Mouse (Mus musculus) myocyte (in vitro differentiated cells): Measurements from ENCODE around the gene Fkbp8. TPM values are rescaled to one million over a fixed set of nuclear protein-coding genes. Genes with fewer than 3 reads are reported as not detected.
A peak's percentile ranks its signal among the peaks of the same experiment; 100 is the strongest.

Source experiments
- H3K27me3 ChIP-seq: one replicate; pipeline ENCODE4 v1.6.1; 2011; ENCODE audit not compliant: control insufficient read depth, insufficient read depth, insufficient read length
- H3K36me3 ChIP-seq: one replicate; pipeline ENCODE4 v1.6.1; 2011; ENCODE audit not compliant: control insufficient read depth, insufficient read depth
- H3K4me2 ChIP-seq: one replicate; pipeline ENCODE4 v1.6.1; 2011; ENCODE audit warnings: low read depth, control low read depth
- H3K4me3 ChIP-seq: one replicate; pipeline ENCODE4 v1.5.1; 2011; ENCODE audit warnings: mild to moderate bottlenecking, control low read depth, moderate library complexity
- H3K79me2 ChIP-seq: one replicate; pipeline ENCODE4 v1.6.1; 2011; ENCODE audit not compliant: control insufficient read depth, insufficient read depth
- H3ac ChIP-seq: one replicate; pipeline ENCODE4 v1.6.1; 2011; ENCODE audit not compliant: control insufficient read depth, insufficient read length
- CEBPB ChIP-seq: IDR thresholded peaks from 2 replicates; pipeline ENCODE4 v1.6.1; 2011; ENCODE audit warnings: mild to moderate bottlenecking, moderate library complexity; ENCODE audit not compliant: poor library complexity, insufficient read depth, severe bottlenecking
- E2F4 ChIP-seq: IDR thresholded peaks from one replicate; pipeline ENCODE4 v1.6.1; 2011; ENCODE audit warnings: mild to moderate bottlenecking, control low read depth, moderate library complexity; ENCODE audit not compliant: insufficient read depth
- MAX ChIP-seq: IDR thresholded peaks from one replicate; pipeline ENCODE4 v1.6.1; 2011; ENCODE audit warnings: low read depth, mild to moderate bottlenecking, control low read depth
- MYOD1 ChIP-seq, 3 experiments: IDR thresholded peaks; one replicate each; pipeline ENCODE4 v1.6.1; 2011; ENCODE audit warnings: control low read depth in 2 of 3, low read depth in 2 of 3, mild to moderate bottlenecking in 2 of 3, moderate library complexity in 1 of 3; ENCODE audit not compliant: insufficient read length in 2 of 3, control insufficient read depth in 1 of 3
- MYOG ChIP-seq, 3 experiments: IDR thresholded peaks; one replicate each; pipeline ENCODE4 v1.6.1; 2011; ENCODE audit warnings: control low read depth in 2 of 3, low read depth in 2 of 3, mild to moderate bottlenecking in 2 of 3; ENCODE audit not compliant: insufficient read length in 2 of 3, control insufficient read depth in 1 of 3, insufficient read depth in 1 of 3
- POLR2A ChIP-seq: IDR thresholded peaks from one replicate; pipeline ENCODE4 v1.6.1; 2011; ENCODE audit warnings: low read depth, mild to moderate bottlenecking, control low read depth, moderate library complexity; ENCODE audit not compliant: insufficient read length
- POLR2AphosphoS2 ChIP-seq: IDR thresholded peaks from one replicate; pipeline ENCODE4 v1.6.1; 2011; ENCODE audit warnings: low read depth, control low read depth; ENCODE audit not compliant: insufficient read length
- REST ChIP-seq: IDR thresholded peaks from one replicate; pipeline ENCODE4 v1.6.1; 2011; ENCODE audit warnings: mild to moderate bottlenecking, control low read depth, moderate library complexity; ENCODE audit not compliant: insufficient read depth, insufficient read length
- SRF ChIP-seq: IDR thresholded peaks from one replicate; pipeline ENCODE4 v1.6.1; 2011; ENCODE audit warnings: low read depth; ENCODE audit not compliant: control insufficient read depth, insufficient read length
- TCF12 ChIP-seq: IDR thresholded peaks from one replicate; pipeline ENCODE4 v1.6.1; 2011; ENCODE audit warnings: mild to moderate bottlenecking, control low read depth; ENCODE audit not compliant: poor library complexity, insufficient read depth, severe bottlenecking
- TCF3 ChIP-seq: IDR thresholded peaks from one replicate; pipeline ENCODE4 v1.6.1; 2011; ENCODE audit warnings: low read depth, control low read depth; ENCODE audit not compliant: insufficient read length
- USF1 ChIP-seq: IDR thresholded peaks from one replicate; pipeline ENCODE4 v1.6.1; 2011; ENCODE audit warnings: low read depth, mild to moderate bottlenecking, control low read depth, moderate library complexity
- polyA plus RNA-seq: library from polyadenylated mRNA; unstranded; fragments of >200 nt; fragmentation: generic; extraction: Trizol; gene quantifications from one replicate; pipeline ENCODE4 v1.2.1, GENCODE M21; 2012; ENCODE audit warnings: missing spikeins

The Fkbp8 gene
- polyA plus RNA-seq, 1 experiment = 329 TPM

DNA sequence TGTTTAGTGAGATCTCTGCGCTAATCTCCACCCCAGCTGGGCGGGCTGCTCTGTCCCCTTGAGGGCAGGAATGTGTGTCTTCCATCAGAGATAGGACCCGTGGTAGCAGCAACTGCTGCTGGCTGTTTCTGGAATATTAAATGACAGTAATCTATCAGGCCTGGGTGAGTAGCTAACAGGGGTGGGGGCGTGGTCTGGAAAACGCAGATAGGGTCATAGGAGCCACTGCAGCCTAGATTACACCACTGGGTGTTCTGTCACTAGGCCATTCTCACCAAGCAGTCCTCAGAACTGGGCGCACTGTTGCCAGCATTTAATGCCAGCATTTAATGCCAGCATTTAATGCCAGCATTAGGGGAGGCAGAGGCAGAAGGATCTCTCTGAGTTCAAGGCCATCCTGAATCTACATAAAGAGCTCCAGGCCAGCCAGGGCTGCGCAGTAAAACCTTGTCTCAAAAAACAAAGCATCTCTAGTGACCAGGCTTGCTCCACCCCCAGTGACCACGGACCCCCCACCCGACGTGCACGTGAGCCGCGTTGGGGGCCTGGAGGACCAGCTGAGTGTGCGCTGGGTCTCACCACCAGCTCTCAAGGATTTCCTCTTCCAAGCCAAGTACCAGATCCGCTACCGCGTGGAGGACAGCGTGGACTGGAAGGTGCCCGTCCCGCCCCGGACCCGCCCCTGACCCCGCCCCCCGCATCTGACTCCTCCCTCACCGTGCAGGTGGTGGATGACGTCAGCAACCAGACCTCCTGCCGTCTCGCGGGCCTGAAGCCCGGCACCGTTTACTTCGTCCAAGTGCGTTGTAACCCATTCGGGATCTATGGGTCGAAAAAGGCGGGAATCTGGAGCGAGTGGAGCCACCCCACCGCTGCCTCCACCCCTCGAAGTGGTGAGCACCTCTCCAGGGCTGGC is 26.9 kb upstream of the Fkbp8 start:
- Histone ChIP-seq H3ac (no peak overlapping the region), H3K4me2 (no peak overlapping the region), H3K79me2 (peaks cover 6% of the 10 kb centered on the region), H3K4me3 (no peak overlapping the region), H3K36me3 (no peaks in the 10 kb centered on the region), H3K27me3 (no peaks in the 10 kb centered on the region)
- TF ChIP-seq SRF (no peak), E2F4 (no peak), TCF12 (no peak), POLR2AphosphoS2 (no peak), USF1 (no peak), MAX (no peak), TCF3 (no peak), CEBPB (no peak), MYOG (IDR thresholded peaks at IDR 0.05; ENCODE audit: control insufficient read depth in 1 of 3, insufficient read depth in 1 of 3, insufficient read length in 2 of 3, low read depth in 2 of 3) (no peak), MYOD1 (IDR thresholded peaks at IDR 0.05; ENCODE audit: control insufficient read depth in 1 of 3, insufficient read length in 2 of 3, low read depth in 2 of 3) (no peak)

- H3K27me3 ChIP-seq = no peaks in the 10 kb centered on the region
- no peak overlapping the region for H3ac ChIP-seq
- peaks cover 7% of the 10 kb centered on the region for H3K79me2 ChIP-seq
- no peak overlapping the region for H3K4me3 ChIP-seq
- no peak overlapping the region for H3K4me2 ChIP-seq
- H3K36me3 ChIP-seq = no peaks in the 10 kb centered on the region
- TF ChIP-seq POLR2AphosphoS2 = peak; percentile 7
- TF ChIP-seq MYOG (IDR thresholded peaks at IDR 0.05; ENCODE audit: control insufficient read depth in 1 of 3, insufficient read depth in 1 of 3, insufficient read length in 2 of 3, low read depth in 2 of 3) = peak in 1 of 3 experiments; percentile 50
- TF ChIP-seq MYOD1 (IDR thresholded peaks at IDR 0.05; ENCODE audit: control insufficient read depth in 1 of 3, insufficient read length in 2 of 3, low read depth in 2 of 3) = peak in 1 of 3 experiments; percentile 43
- no peak for TF ChIP-seq TCF12
Measured at GRCm38 (mm10) chr8:70501820-70502529, 25.5 kb upstream of the Fkbp8 start.

DNA sequence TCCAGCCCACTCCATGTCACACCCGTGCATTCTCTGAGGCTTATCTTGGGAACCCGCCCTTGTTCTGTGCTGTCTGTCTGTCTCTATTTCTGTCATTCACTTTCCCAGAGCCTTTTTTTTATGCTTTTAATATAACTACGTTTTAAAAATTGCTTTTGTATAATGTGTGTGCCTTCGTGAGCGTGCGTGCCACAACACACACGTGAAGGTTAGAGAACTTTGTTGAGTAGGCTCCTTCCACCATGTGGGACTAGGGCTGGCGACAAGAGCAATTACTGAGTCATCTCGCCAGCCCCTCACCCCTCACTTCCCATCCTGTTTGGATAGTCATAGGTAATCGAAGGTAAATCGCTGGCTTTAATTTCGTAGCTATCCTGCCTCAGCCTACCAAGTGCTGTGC is 25.0 kb upstream of the Fkbp8 start:
- Histone ChIP-seq H3K4me2 (peak overlapping the region; percentile 48), H3K27me3 (no peaks in the 10 kb centered on the region), H3K79me2 (peaks cover 7% of the 10 kb centered on the region), H3K4me3 (no peak overlapping the region), H3ac (no peak overlapping the region), H3K36me3 (peaks cover under 1% of the 10 kb centered on the region)
- TF ChIP-seq TCF12 (no peak), POLR2AphosphoS2 (no peak), MYOD1 (IDR thresholded peaks at IDR 0.05; ENCODE audit: control insufficient read depth in 1 of 3, insufficient read length in 2 of 3, low read depth in 2 of 3) (no peak), E2F4 (no peak), MYOG (IDR thresholded peaks at IDR 0.05; ENCODE audit: control insufficient read depth in 1 of 3, insufficient read depth in 1 of 3, insufficient read length in 2 of 3, low read depth in 2 of 3) (no peak), CEBPB (no peak), MAX (no peak), POLR2A (no peak), USF1 (no peak), SRF (no peak), REST (no peak), TCF3 (no peak)

DNA sequence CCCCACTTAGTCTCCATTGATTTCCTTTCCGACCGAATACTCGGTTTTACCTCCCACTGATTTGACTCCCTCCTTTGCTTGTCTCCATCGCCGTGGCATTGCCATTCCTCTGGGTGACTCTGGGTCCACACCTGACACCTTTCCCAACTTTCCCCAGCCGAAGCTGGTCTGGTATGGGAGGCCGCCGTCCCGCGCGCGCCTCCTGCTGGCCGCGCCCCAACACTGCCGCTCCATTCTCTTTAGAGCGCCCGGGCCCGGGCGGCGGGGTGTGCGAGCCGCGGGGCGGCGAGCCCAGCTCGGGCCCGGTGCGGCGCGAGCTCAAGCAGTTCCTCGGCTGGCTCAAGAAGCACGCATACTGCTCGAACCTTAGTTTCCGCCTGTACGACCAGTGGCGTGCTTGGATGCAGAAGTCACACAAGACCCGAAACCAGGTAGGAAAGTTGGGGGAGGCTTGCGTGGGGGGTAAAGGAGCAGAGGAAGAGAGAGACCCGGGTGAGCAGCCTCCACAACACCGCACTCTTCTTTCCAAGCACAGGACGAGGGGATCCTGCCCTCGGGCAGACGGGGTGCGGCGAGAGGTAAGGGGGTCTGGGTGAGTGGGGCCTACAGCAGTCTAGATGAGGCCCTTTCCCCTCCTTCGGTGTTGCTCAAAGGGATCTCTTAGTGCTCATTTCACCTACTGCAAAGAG is 24.3 kb upstream of the Fkbp8 start:
- H3ac ChIP-seq = no peak overlapping the region
- no peak for TF ChIP-seq SRF
- TF ChIP-seq POLR2A = peak; percentile 16
- H3K4me2 ChIP-seq = peak overlapping the region; percentile 95
- peaks cover 8% of the 10 kb centered on the region for H3K36me3 ChIP-seq
- H3K79me2 ChIP-seq = peaks cover 7% of the 10 kb centered on the region
- no peaks in the 10 kb centered on the region for H3K27me3 ChIP-seq
- H3K4me3 ChIP-seq = no peak overlapping the region
